Mouse (Mus musculus): Measurements from ENCODE around the gene Hs3st5.

DNA sequence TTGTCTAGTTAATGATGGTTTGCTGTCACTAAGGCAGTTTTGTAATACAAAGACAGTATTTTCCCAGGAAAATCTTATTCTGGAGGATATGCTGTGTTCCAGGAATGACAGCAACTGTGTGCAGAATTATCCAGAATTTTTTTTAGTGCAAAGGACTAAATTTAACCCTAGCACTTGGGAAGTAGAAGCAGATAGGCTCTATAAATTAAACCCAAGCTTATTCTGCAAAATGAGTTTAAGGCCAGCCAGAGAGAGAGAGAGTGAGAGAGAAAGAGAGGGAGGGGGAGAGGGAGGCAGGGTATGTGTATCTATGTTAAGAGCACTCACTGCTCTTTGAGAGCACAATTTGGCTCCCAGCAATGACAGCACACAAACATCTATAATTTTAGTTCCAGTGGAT is 267.0 kb downstream of the Hs3st5 start:
- no peak for TF ChIP-seq CHD2 (IDR thresholded peaks at IDR 0.05; ENCODE audit: low read length)
- TF ChIP-seq CHD1 (IDR thresholded peaks at IDR 0.05; ENCODE audit: low read depth, low read length), result no peak
- no peak for TF ChIP-seq JUND (conservative IDR thresholded peaks at IDR 0.05; ENCODE audit: low read depth, low read length)

Measured in CH12.LX (cell line).